ENCODE assay signal across 30 mouse cellular contexts in genomic region chr16:91751644-91752385, GRCm38 (mm10). TPM values are rescaled to one million over a fixed set of nuclear protein-coding genes. Genes with fewer than 3 reads are reported as not detected.
A peak's percentile ranks its signal among the peaks of the same experiment; 100 is the strongest.
DNase-seq lines count a peak whose midpoint lies in the region; ATAC-seq and TF ChIP-seq lines count a peak whose summit lies in the region.
"Had no signal": no experiment of that assay in that cellular context is flagged by ENCODE, and none has a peak within 500 bp of the region (broad histone marks: within the 10 kb centered on the region; RNA-seq: fewer than 3 reads in every experiment).

No protein-coding gene starts in this region.

- TF ChIP-seq POLR2A in myocyte (IDR thresholded peaks at IDR 0.05; ENCODE audit: insufficient read length, low read depth): no peak

- H3K27ac ChIP-seq in hindbrain, embryonic 16.5 days (ENCODE audit: low read depth, low read length): no peak overlapping the region
- no peak overlapping the region for H3K27ac ChIP-seq in hindbrain, embryonic 11.5 days (ENCODE audit: low read depth, low read length)
- 0 out of 2 replicates have a peak overlapping the region, but pooled peaks have one; percentile 18 for H3K27ac ChIP-seq in kidney, embryonic 15.5 days
- no peak overlapping the region for H3K27ac ChIP-seq in kidney, postnatal 0 days
- H3K27ac ChIP-seq: embryonic facial prominence, embryonic 13.5 days; embryonic facial prominence, embryonic 15.5 days; forebrain, embryonic 10.5 days; forebrain, embryonic 12.5 days had no signal

- H3K79me2 ChIP-seq in myocyte (ENCODE audit: control insufficient read depth, insufficient read depth): peaks cover 65% of the 10 kb centered on the region

- H3K4me2 ChIP-seq in hindbrain, embryonic 16.5 days (ENCODE audit: low read length): no peak overlapping the region
- no peak overlapping the region for H3K4me2 ChIP-seq in hindbrain, embryonic 11.5 days (replicated peaks; ENCODE audit: low read depth, low read length)
- H3K4me2 ChIP-seq in kidney, embryonic 15.5 days: no peak overlapping the region
- H3K4me2 ChIP-seq in kidney, postnatal 0 days (ENCODE audit: low read length): no peak overlapping the region
- no peak overlapping the region for H3K4me2 ChIP-seq in myocyte (ENCODE audit: low read depth)
- H3K4me2 ChIP-seq: embryonic facial prominence, embryonic 13.5 days; embryonic facial prominence, embryonic 15.5 days; forebrain, embryonic 12.5 days had no signal

- H3K36me3 ChIP-seq in hindbrain, embryonic 16.5 days (ENCODE audit: control insufficient read depth, insufficient read depth, low read length): no peaks in the 10 kb centered on the region
- H3K36me3 ChIP-seq in hindbrain, embryonic 11.5 days (ENCODE audit: control insufficient read depth, insufficient read depth, low read length): no peaks in the 10 kb centered on the region
- H3K36me3 ChIP-seq in kidney, embryonic 15.5 days: peaks cover 3% of the 10 kb centered on the region; the same call in 1 of the 2 replicates
- no peaks in the 10 kb centered on the region for H3K36me3 ChIP-seq in kidney, postnatal 0 days (ENCODE audit: insufficient read depth, low read length)
- H3K36me3 ChIP-seq in myocyte (ENCODE audit: control insufficient read depth, insufficient read depth): no peaks in the 10 kb centered on the region
- H3K36me3 ChIP-seq: embryonic facial prominence, embryonic 13.5 days; embryonic facial prominence, embryonic 15.5 days; forebrain, embryonic 12.5 days had no signal

- H3K9ac ChIP-seq in hindbrain, embryonic 16.5 days (ENCODE audit: low read depth, low read length): no peak overlapping the region
- no peak overlapping the region for H3K9ac ChIP-seq in hindbrain, embryonic 11.5 days (ENCODE audit: low read depth, low read length)
- no peak overlapping the region for H3K9ac ChIP-seq in kidney, embryonic 15.5 days
- H3K9ac ChIP-seq in kidney, postnatal 0 days (ENCODE audit: low read depth, low read length): no peak overlapping the region
- H3K9ac ChIP-seq: embryonic facial prominence, embryonic 13.5 days; embryonic facial prominence, embryonic 15.5 days; forebrain, embryonic 12.5 days had no signal

- 81% methylated on average over 13 of the region's 13 CpGs for WGBS in hindbrain, embryonic 16.5 days
- 79% methylated on average over 13 of the region's 13 CpGs for whole genome bisulfite sequencing in hindbrain, embryonic 11.5 days
- 60% methylated on average over 13 of the region's 13 CpGs for WGBS in kidney, embryonic 15.5 days
- 56% methylated on average over 13 of the region's 13 CpGs for WGBS in kidney, postnatal 0 days

- no peak for DNase-seq in hindbrain, embryonic 11.5 days (ENCODE audit: low spot score)
- no peak for DNase-seq in kidney, postnatal 25 days
- DNase-seq in kidney, postnatal 0 days (ENCODE audit: low spot score): peak; percentile 67
- DNase-seq in kidney, adult 18-20 months: no peak
- DNase-seq in adrenal gland, postnatal 4 days (ENCODE audit: low spot score in 2 of 2): no peak
- DNase-seq: adrenal gland, adult 8-10 months; adrenal gland, postnatal 14 days; adrenal gland, postnatal 36 days; cerebellum, adult 11 months; cerebellum, adult 18-20 months; cerebellum, adult 8-10 months; cerebellum, adult 9-11 months; cerebellum, postnatal 14 days; cerebellum, postnatal 36 days; embryo, embryonic 11 days had no signal

- TF ChIP-seq CTCF in kidney, postnatal 0 days (IDR thresholded peaks at IDR 0.05; ENCODE audit: low read depth): no peak

- H3K4me1 ChIP-seq in hindbrain, embryonic 16.5 days (ENCODE audit: control insufficient read depth, insufficient read depth, low read depth, low read length): 0 out of 2 replicates have a peak, but pooled peaks cover 2% of the 10 kb centered on the region
- H3K4me1 ChIP-seq in hindbrain, embryonic 11.5 days (replicated peaks; ENCODE audit: control insufficient read depth, insufficient read depth, low read length): no peaks in the 10 kb centered on the region; the same call in 1 of the 2 replicates
- H3K4me1 ChIP-seq in kidney, embryonic 15.5 days: peaks cover 20% of the 10 kb centered on the region
- no peaks in the 10 kb centered on the region; the same call in 1 of the 2 replicates for H3K4me1 ChIP-seq in kidney, postnatal 0 days (replicated peaks; ENCODE audit: insufficient read depth, low read length)

- ATAC-seq in hindbrain, embryonic 16.5 days: 0 out of 2 replicates have a peak, but pooled peaks have one; percentile 27
- ATAC-seq in hindbrain, embryonic 11.5 days (ENCODE audit: low FRiP score): no peak
- peak; percentile 82 for ATAC-seq in kidney, embryonic 15.5 days (replicated peaks; ENCODE audit: low FRiP score)
- ATAC-seq in kidney, postnatal 0 days (replicated peaks; ENCODE audit: low FRiP score, low read depth): no peak; the same call in 1 of the 2 replicates
- ATAC-seq: activated CD4-positive, CD25-positive, alpha-beta regulatory T cell, adult 4 months; CD4-positive, CD25-positive, alpha-beta regulatory T cell, adult 4 months; forebrain, embryonic 14.5 days; forebrain, embryonic 16.5 days; Patski had no signal

- H3K9me3 ChIP-seq in hindbrain, embryonic 16.5 days (ENCODE audit: control insufficient read depth, low read length): no peaks in the 10 kb centered on the region
- no peaks in the 10 kb centered on the region for H3K9me3 ChIP-seq in hindbrain, embryonic 11.5 days (ENCODE audit: control insufficient read depth, low read length)
- no peaks in the 10 kb centered on the region for H3K9me3 ChIP-seq in kidney, embryonic 15.5 days (replicated peaks)
- H3K9me3 ChIP-seq in kidney, postnatal 0 days (replicated peaks; ENCODE audit: low read length): no peaks in the 10 kb centered on the region
- H3K9me3 ChIP-seq: embryonic facial prominence, embryonic 13.5 days; embryonic facial prominence, embryonic 15.5 days; forebrain, embryonic 10.5 days; forebrain, embryonic 12.5 days; G1E had no signal

- no peak overlapping the region for H3K4me3 ChIP-seq in hindbrain, embryonic 16.5 days (ENCODE audit: low read length)
- no peak overlapping the region for H3K4me3 ChIP-seq in hindbrain, embryonic 11.5 days (ENCODE audit: low read depth, low read length)
- no peak overlapping the region for H3K4me3 ChIP-seq in kidney, embryonic 15.5 days (replicated peaks)
- H3K4me3 ChIP-seq in kidney, postnatal 0 days (replicated peaks; ENCODE audit: low read depth, low read length): no peak overlapping the region
- H3K4me3 ChIP-seq in myocyte: no peak overlapping the region
- H3K4me3 ChIP-seq: embryonic facial prominence, embryonic 13.5 days; embryonic facial prominence, embryonic 15.5 days; erythroblast, embryonic 14.5 days; forebrain, embryonic 10.5 days; forebrain, embryonic 12.5 days had no signal

- H3ac ChIP-seq in myocyte (ENCODE audit: control insufficient read depth, insufficient read length): no peak overlapping the region

- no peaks in the 10 kb centered on the region for H3K27me3 ChIP-seq in hindbrain, embryonic 16.5 days (replicated peaks; ENCODE audit: control insufficient read depth, insufficient read depth, low read length)
- no peaks in the 10 kb centered on the region for H3K27me3 ChIP-seq in hindbrain, embryonic 11.5 days (ENCODE audit: control insufficient read depth, insufficient read depth, low read length)
- no peaks in the 10 kb centered on the region for H3K27me3 ChIP-seq in kidney, embryonic 15.5 days
- H3K27me3 ChIP-seq in kidney, postnatal 0 days (ENCODE audit: insufficient read depth, low read length): no peaks in the 10 kb centered on the region
- no peaks in the 10 kb centered on the region for H3K27me3 ChIP-seq in myocyte (ENCODE audit: control insufficient read depth, insufficient read depth, insufficient read length)
- H3K27me3 ChIP-seq: CH12.LX; embryonic facial prominence, embryonic 13.5 days; embryonic facial prominence, embryonic 15.5 days; forebrain, embryonic 12.5 days; Patski had no signal

TF ChIP-seq in myocyte, 11 proteins besides CTCF, POLR2A, EP300 and RAD21:
- peak; percentile 13 to 96 (median 95) for TF ChIP-seq MYOD1 (IDR thresholded peaks at IDR 0.05; ENCODE audit: control insufficient read depth in 1 of 3, insufficient read length in 2 of 3, low read depth in 2 of 3)
- peak in 2 of 3 experiments; percentile 37 to 84 for TF ChIP-seq MYOG (IDR thresholded peaks at IDR 0.05; ENCODE audit: control insufficient read depth in 1 of 3, insufficient read depth in 1 of 3, insufficient read length in 2 of 3, low read depth in 2 of 3)
- no peak for TF ChIP-seq CEBPB (IDR thresholded peaks at IDR 0.05; ENCODE audit: insufficient read depth, poor library complexity, severe bottlenecking)
- no peak for TF ChIP-seq REST (IDR thresholded peaks at IDR 0.05; ENCODE audit: insufficient read depth, insufficient read length)
- TF ChIP-seq POLR2AphosphoS2 (IDR thresholded peaks at IDR 0.05; ENCODE audit: insufficient read length, low read depth): no peak
- no peak for TF ChIP-seq MAX (IDR thresholded peaks at IDR 0.05; ENCODE audit: low read depth)
- no peak for TF ChIP-seq TCF12 (IDR thresholded peaks at IDR 0.05; ENCODE audit: insufficient read depth, poor library complexity, severe bottlenecking)
- TF ChIP-seq SRF (IDR thresholded peaks at IDR 0.05; ENCODE audit: control insufficient read depth, insufficient read length, low read depth): no peak

RNA-seq across cellular contexts. Expression of gene Itsn1, which starts 22.7 kb away (rescaled TPM):
- polyA plus RNA-seq in hindbrain, embryonic 16.5 days (2015; fragmentation: Nextera tagmentation; extraction: Ambion mirVana): 49.6 and 52.7 TPM in 2 replicates
- polyA plus RNA-seq in hindbrain, embryonic 11.5 days (2014; fragmentation: Nextera tagmentation; extraction: Ambion mirVana): 61.1 and 61.7 TPM in 2 replicates
- 24.6 and 27.6 TPM in 2 replicates for polyA plus RNA-seq in kidney, embryonic 15.5 days (2015; fragmentation: Nextera tagmentation; extraction: Ambion mirVana)
- polyA plus RNA-seq in kidney, postnatal 0 days (2015; fragmentation: Nextera tagmentation; extraction: Ambion mirVana): 14.4 and 15.7 TPM in 2 replicates
- polyA plus RNA-seq in myocyte (2012; fragmentation: generic; extraction: Trizol): 27.5 TPM
- 10 to 100 TPM; 54.5 to 59.7 TPM for total RNA-seq in adrenal gland, postnatal 4 days (2021)

RNA-seq across cellular contexts. Expression of gene Cryzl1, which starts 23.0 kb away (rescaled TPM):
- 105 and 115 TPM in 2 replicates for polyA plus RNA-seq in hindbrain, embryonic 16.5 days (2015; fragmentation: Nextera tagmentation; extraction: Ambion mirVana)
- 75.6 and 93.4 TPM in 2 replicates for polyA plus RNA-seq in hindbrain, embryonic 11.5 days (2014; fragmentation: Nextera tagmentation; extraction: Ambion mirVana)
- polyA plus RNA-seq in kidney, embryonic 15.5 days (2015; fragmentation: Nextera tagmentation; extraction: Ambion mirVana): 68.8 and 87.6 TPM in 2 replicates
- 74.6 and 74.8 TPM in 2 replicates for polyA plus RNA-seq in kidney, postnatal 0 days (2015; fragmentation: Nextera tagmentation; extraction: Ambion mirVana)
- polyA plus RNA-seq in myocyte (2012; fragmentation: generic; extraction: Trizol): 27.6 TPM
- total RNA-seq in adrenal gland, postnatal 4 days (2021): 10 to 100 TPM; 61.0 to 67.9 TPM

Comparison
In these comparisons a context has a peak if more than half of its experiments do, and no peak if none do; other contexts are left out.
1. ATAC-seq: peak in hindbrain, embryonic 16.5 days (single experiment) and kidney, embryonic 15.5 days (single experiment); none in hindbrain, embryonic 11.5 days (single experiment) and kidney, postnatal 0 days (single experiment).